Mouse (Mus musculus): ENCODE results near the gene Eif3l.

Gene Eif3l

DNA sequence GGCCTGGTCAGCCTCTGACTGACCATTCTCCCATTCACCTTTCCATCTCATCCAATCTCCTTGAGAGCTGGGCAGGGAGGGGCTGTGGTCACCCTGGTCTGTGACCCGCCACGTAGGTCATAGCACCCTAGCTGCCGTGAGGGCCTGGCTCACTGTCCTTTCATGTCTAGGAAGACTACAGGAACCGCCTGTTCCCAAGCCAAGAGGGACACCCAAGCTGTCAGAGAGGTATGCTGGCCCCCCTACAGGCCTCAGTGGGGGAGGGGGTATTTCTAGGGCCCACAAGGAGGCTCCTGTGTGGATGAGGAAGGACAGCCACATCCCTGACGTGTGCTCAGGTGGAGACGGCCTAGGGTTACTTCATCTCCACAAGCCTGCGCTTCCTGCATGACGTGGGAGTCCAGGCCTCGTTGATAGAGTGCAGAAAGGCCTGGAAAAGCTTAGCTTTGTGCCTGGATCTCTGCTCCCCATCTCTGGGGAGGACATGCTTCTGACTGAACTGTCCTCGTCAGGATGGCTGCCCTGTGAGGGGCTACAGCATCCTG lies 49.4 kb downstream of the Eif3l start:
- no peak for DNase-seq

DNA sequence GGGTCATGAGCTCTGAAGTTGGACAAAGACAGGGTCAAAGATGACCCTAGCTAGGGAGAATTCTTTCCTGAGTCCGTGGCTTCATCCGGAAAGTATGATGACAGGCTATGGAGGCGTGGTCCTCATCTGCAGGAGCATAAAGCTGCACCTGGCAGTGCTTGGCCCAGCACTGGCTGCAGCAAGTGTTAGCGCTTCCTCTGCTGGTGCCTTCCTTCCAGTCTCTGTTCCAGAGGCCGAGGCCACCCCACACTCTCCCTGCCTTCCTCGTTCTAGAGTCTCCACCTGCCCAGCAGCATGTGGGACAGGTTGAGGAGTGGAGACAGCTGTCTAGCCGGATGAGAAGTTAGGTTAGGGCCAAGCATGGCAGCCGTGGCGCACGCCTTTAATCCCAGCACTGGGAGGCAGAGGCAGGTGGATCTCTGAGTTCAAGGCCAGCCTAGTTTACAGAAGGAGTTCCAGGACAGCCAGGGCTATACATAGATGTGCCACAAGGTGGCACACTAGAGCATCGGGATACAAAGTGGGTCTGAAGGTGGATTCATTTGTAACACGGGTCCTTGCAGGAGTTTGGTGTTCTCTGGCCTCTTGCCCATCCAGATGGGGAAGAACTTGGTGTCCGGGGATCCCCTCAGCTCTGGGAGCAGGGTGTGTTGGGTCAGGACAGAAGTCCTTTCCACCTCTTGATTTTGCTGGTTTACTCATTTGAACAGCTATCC lies 51.4 kb downstream of the Eif3l start:
- DNase-seq: peak in 1 of 2 experiments; percentile 74

DNA sequence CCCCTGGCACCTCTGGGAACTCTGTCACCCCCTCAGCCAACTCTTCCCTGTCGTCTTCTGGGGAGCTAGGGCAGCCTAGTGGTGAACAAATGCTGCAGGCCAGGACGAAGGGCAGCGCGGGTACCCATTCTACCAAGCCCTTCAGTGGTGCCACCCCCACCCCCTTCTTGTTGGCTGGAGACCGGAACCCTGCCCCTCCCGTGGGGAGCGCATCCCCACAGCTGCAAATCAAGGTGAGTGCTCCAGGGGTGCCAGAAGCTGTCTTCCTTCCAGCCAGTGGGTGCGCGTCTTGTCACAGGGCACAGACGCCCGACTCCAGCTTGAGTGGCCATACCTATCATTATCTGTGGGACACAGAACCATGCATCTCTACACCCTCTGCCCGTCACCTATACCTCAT lies 52.1 kb downstream of the Eif3l start:
- no peak for DNase-seq

DNA sequence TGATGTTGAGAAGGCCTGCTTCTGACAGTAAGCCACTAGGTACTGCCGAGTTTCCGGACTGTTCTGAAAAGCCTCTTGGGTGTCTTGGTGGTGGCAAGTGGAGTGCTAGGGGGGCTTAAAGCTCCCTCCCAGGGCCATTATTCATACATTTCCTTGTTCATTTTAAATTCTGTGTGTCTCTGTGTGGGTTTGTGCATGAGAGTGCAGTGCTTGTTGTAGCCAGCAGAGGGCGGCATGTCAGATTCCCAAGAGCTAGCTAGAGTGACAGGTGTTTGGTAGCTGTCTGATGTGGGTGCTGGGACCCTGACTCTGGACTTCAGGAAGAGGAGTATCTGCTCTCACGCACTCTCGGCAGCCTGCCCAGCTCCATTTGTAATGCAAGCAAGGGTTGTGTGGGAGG lies 53.2 kb downstream of the Eif3l start:
- DNase-seq: no peak

DNA sequence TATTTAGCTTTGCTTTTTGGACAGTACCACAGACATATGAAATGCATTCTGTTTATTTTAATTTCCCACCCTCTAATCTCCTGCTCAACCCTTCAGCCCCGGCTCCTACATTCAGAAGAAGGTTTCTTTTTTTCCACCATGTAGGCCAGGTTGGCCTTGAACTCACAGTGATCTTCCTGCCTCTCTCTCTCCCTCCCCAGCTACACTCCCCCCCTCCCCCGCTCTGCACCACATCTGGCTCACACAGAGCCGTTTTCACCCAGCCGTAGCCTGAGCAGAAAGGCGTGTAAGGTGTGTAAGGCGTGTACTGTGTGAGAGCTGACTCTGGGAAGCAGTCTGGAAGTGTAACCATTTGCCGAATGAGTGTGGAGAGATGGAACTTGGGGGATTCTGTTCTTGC lies 54.3 kb downstream of the Eif3l start:
- DNase-seq: no peak

DNA sequence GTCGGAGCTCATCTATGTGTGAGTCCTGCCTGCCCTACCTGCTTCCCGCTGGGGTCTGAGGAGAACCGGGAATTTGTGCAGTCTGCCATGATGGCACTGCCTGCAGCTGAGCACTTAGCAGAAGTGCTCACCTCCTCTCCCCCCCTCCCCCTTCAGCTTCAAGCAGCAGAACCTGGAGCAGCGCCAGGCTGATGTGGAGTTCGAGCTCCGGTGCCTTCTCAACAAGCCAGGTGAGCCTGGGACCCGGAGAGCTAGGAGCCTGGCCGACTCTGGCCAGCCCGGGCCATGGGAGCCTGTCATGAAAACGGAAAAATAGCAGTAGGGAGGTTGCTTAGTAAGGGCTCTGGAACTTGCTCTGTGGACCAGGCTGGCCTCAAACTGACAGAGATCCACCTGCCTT lies 55.8 kb downstream of the Eif3l start:
- DNase-seq: peak; percentile 60 to 65

DNA sequence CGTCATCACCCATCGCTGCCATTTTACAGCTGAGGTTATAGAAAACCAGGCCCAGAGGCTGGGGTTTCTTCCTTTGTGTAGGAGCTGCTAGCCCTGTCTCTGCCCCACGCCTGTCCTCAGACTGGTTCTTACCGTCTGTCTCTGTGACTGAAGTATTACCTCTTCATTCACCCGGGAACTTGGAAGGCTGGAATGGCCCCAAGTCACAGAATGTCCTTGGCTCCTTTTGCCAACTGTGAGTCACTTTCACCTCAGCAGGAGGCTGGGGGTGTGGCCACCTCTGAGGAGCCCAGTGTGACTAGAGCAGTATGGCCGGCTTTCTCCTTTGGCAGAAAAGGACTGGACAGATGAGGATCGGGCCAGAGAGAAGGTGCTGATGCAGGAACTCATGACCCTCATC lies 56.5 kb downstream of the Eif3l start:
- peak; percentile 91 to 97 for DNase-seq

DNA sequence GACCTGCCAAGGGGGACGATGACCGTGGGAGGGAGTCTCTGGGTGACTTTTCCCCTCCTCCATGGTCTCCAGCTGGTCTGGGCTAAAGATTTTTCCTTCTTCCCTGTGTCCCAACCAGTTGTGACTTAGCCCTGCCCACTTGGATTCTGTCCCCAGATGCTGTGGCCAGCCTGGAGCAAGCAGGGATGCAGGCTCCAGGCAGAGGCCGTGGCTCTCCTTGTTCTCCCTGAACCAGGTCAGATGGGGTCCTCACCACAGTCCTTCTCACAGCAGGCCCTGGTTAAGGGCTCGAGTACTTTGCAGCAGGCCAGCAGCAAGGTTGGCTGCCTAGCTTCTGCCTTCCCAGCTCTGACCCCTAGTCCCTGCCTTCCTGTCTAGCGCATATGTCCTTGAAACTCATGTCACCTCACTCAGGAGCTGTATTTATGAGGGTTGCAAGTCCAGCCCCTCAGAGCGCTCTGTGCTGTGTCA lies 58.2 kb downstream of the Eif3l start:
- DNase-seq: peak in 1 of 2 experiments; percentile 37

DNA sequence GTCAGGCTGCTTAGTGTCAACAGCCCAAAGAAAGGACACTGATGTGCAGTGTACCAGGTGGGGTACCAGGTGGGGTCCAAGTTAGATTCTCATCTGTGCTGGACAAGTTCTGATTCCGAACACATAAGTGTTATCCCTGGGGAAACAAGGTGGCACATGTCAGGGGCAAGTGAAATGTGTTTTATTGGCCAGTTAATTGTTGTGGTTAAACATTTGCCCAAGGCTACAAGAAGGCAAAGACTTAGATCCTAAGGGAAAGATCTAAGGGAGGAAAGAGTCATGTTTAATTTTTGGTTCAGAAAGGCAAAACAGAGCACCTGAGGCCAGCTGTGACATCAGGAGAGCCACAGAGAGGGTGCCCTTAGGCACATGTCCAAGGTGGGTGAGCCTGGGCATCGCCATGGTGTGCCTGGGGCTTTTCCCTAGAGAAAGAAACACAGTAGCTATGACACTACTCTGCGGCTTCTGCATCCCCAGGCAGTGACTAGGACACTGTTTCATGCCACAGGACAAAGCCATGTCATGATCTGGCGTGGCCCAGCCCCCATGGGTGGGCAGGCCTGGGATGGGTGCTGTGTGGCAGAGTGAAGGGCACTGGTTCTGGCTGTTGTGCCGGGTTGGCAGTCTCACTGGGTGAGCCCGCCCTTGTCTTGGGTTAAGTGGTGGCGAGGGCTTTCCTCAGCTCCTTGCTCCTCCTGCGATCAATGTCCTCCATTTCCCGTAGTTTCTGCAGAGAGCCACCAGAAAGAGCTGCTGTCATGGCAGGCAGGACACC lies 59.7 kb downstream of the Eif3l start:
- no peak for DNase-seq

DNA sequence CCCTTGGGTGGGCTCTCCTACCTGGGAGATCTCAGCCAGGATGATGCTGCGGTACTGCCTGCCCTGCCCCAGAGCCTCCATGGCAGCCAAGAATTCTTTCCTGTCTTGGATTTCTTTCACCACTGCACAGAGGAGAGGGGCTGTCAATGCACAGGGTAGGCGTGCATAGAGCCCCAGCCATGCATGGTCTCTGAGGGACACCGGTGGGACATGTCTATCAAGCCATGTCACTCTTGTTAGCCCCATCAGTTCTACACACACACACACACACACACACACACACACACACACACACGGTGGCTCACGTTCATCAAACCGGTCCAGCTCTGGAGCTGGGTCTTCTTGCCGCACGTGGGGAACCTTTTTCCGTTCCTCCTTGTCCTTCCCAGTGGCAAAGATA lies 60.4 kb downstream of the Eif3l start:
- DNase-seq: no peak

DNA sequence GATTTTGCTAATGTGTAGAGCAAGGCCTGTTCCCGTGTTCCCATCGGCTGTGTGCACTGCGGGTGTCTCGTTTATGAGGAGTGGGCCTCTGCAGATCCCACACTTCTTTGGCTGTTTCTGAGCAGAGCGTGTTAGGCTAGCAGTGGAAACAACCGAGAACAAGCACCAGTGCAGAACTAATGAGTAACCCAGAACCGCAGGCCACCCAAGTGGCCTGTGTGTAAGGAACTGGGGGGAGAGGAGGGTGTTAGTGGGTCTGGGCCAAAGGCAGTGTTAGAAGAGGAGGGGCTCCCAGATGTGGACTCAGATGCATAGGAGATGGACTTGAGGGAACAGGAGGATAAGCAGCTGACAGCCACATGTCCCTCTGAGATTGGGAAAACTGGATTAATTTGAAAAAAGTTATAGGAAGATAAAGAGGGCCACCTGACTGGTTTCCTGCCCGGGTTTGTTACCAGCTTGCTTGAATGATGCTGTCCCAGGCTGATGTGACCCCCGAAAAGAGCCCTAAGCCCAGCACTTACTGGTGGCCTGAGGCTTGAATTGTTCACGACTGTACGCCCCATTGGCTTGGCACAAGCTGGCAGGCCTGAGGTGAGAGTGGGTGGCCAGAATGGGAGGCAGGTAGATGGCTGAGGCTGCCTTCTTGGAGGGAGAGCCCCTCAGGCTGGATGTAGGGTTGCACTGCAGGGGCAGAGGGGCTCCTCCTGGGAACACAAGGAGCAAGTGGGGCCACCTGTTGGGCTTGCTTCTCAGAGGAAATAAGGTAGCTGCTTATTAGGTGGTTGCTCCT lies 61.0 kb downstream of the Eif3l start:
- peak; percentile 42 to 47 for DNase-seq

DNA sequence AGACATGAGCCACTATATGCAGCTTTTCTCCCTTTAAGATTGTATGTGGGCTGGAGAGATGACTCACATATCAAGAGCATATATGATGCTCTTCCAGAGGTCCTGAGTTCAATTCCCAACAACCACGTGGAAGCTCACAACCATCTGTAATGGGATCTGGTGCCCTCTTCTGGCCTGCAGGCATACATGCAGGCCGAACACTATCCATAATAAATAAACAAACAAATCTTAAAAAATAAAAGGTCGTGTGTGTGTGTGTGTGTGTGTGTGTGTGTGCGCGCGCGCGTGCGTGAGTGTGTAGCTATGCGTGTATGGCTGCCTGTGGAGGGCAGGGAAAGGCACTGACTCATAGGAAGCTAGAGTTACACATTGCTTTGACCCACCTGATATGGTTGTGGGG lies 64.7 kb downstream of the Eif3l start:
- DNase-seq: no peak

DNA sequence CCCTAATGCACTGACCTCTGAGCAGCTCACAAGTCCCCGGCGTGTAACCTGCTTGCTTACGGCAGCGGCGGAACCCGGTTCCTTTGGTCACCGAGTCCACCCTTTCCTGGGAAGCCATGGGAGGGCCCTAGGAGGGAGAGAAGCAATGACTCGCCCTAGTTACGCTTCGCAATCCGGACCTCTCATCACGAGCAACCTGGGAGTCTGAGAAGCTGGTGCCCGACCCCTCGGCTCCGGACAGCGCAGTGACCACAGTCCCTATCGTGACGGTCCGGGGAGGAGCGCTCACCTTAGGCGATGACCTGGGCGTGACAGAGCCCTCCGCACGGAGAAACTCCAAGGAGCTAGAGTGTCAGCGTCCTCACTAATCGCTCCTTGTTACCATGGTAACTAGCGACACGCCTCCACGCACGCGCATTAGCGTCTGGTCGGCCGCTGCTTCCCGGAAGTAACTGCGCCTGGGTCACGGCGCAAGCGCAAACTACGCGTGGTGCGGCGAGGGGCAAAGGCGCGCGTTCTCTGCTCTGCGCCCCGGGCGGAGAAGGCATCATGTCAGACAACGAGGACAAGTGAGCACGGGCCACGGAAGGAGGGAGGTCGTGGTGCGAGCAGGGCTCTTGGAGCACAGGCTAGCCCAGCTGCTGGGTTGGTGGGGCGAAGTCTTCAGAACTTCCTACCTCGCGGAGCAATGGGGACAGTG lies 66.0 kb downstream of the Eif3l start, which contains the start of the genes Polr2f and 1700088E04Rik:
Polr2f (plus strand) TSS at position 144 of the 700 bp plus-strand sequence.
1700088E04Rik (minus strand) TSS at position 388 of the 700 bp plus-strand sequence.
- DNase-seq: peak; percentile 94

DNA sequence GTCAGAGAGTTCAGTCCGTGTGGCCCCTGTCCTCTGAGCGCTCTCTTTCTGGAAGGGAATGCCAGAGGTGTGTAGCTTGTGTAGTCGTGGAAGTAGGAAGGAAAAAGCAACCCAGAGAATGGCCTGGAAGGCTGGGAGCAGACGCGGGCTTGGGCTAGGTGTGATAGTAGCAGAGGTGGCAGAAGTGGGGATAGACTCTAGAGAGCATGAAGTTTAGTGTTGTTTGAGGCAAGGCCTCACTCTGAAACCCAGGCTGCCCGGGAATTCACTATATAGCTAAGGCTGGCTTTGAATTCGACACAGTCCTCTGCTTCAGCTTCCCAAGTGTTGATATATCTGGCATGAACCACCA lies 66.6 kb downstream of the Eif3l start:
- no peak for DNase-seq

DNA sequence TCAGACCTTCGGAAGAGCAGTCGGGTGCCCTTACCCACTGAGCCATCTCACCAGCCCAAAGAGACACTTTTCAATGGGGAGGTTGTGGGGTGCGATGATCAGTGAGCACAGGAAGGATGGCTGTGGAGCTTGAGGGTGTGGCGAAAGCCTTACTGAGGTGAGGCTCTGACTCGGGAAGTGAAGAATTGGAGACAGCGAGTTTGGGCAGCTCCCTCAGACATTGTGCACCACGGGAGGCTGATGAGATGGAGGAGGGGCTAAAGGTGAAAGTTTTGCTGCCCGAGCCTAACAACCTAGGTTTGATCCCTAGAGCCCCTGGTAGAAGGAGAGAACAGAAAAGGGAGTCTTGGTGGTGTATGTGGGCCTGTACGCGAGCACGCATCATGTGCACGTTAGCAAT lies 68.3 kb downstream of the Eif3l start:
- DNase-seq: no peak
